Mouse (Mus musculus) kidney, postnatal 14 days (tissue): ENCODE measurements around the gene Tom1l2.
A peak's percentile ranks its signal among the peaks of the same experiment; 100 is the strongest.

Source experiments
- DNase-seq: peaks from one replicate; pipeline ENCODE4 v3.0.0; 2022; ENCODE audit warnings: mixed read lengths

Gene Tom1l2

GRCm38 (mm10) chr11:60225874-60226273, 126.8 kb downstream of the Tom1l2 start:
- no peak for DNase-seq

- peak; percentile 44 for DNase-seq
Observed at GRCm38 (mm10) chr11:60224676-60225075, 128.0 kb downstream of the Tom1l2 start.

DNA sequence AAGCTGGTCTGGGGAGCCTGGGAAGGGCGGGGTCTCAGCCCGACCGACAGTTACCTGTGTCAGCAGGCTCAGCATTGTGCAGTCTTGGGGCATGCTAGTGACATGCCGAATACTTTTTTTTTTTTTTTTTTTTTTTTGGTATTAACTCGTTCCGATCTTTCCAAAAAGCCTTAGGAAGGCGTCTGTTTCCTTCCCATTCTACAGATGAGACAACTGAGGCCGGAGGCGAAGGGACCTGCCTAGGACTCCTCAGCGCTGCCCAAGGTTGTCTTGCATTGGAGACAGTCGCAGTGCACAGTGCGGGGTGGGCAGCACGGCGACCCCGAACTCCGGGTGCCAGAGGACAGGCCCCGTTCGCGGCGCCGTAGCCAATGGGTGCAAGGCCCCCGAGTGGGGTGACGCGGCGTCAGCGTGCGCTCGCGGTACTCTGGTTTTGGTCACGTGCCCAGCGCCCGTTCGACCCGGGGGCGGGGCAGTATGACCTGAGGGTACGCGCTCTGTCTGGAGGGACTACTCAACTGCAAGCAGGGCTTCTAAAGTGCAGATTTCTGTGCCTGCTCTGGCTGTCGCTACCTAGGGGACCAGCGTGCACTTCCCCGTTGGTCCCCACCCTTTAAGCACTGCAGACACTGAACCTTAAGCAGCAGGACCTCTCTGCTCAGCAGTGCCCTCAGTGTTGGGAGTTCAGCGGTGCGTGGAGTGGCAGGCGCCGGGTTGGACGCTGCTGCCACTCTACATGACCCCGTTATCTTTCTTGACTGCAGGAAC, 130.1 kb downstream of the Tom1l2 start, which contains the start of gene Srebf1:
Srebf1 (minus strand) TSS at position 113 of the 768 bp plus-strand sequence.
- peak; percentile 85 for DNase-seq

- DNase-seq = no peak
Observed at GRCm38 (mm10) chr11:60222085-60222468, 130.6 kb downstream of the Tom1l2 start.

DNA sequence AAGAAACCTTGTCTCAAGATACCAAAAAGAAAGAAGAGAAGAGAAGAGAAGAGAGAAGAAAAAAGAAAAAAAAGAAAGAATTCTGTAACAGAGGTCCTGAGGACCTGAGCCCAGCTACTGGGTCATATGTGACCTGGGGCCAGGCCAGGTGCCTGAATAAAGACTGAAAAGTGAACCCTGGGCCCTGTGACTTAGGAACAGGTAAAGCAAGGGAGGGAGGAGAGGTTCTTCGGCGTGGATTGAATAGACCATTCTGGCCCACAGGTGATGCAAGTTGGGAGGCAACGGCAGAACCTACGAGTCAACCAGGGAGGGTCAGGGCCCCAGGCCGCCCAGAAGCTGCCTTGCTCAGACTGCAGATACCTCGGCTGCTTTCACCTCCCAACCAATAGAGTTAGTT, 131.3 kb downstream of the Tom1l2 start:
- no peak for DNase-seq

- peak; percentile 96 for DNase-seq
Observed at GRCm38 (mm10) chr11:60220291-60220804, 132.4 kb downstream of the Tom1l2 start.

GRCm38 (mm10) chr11:60219609-60220008, 133.1 kb downstream of the Tom1l2 start:
- DNase-seq = no peak

DNA sequence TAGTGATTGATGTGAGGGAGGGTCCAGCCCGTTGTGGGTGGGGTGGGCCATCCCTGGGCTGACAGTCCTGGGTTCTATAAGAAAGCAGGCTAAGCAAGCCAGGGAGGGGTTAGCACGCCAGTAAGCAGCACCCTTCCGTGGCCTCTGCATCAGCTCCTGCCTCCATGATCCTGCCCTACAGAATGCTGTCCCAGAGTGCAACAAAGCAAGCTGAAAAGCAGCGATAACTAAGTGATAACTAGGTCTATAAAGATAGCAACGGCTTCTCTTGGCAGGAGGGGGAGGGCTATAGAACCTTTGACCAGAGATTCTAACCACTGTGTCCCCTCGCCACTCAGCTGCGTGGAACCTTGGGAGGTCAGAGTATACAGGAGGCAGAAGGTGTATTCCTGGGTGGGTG, 135.2 kb downstream of the Tom1l2 start:
- DNase-seq = no peak

DNA sequence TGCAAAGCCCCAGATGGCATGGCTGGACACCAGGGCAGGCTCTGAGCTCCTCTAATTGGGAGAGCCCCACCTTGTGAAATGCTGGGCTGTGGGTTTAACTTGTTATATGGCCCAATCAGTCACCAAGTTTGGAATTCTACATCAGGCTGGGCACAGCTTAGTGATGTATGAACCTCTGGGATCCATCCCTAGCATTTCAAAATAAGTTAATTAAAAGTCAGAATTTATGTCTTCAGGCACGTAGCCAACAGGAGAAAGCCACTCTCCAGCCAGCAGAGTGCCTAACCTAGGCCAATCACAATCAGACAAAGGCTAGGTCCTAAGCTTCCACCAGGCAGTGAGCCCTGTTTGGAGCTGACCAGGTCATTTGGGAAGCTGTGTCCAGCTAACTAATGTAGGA, 136.0 kb downstream of the Tom1l2 start:
- DNase-seq = peak; percentile 34

GRCm38 (mm10) chr11:60213266-60213665, 139.4 kb downstream of the Tom1l2 start:
- DNase-seq = no peak

- DNase-seq = no peak
Observed at GRCm38 (mm10) chr11:60211761-60212160, 140.9 kb downstream of the Tom1l2 start.

- no peak for DNase-seq
Observed at GRCm38 (mm10) chr11:60211152-60211551, 141.6 kb downstream of the Tom1l2 start.

DNA sequence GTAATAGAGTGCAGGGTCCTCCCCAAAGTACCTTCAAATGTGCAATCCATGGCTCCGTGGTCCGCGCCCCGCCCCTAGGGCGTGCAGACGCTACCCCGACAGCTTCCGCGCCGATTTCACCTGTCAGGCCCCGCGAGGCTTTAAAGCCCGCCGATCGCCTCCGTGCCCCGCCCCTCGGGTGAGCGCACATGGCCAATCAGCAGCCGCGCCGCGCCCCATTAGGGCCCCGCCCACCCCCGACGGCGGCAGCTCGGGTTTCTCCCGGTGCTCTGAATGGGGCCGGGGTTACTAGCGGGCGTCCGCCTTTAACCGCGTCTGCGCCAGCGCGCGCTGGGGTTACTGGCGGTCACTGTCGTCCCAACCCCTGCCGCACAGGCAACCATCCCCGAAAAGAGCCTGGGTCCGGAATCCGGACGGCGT, 142.4 kb downstream of the Tom1l2 start:
- peak; percentile 97 for DNase-seq

GRCm38 (mm10) chr11:60209933-60210249, 142.8 kb downstream of the Tom1l2 start:
- no peak for DNase-seq

DNA sequence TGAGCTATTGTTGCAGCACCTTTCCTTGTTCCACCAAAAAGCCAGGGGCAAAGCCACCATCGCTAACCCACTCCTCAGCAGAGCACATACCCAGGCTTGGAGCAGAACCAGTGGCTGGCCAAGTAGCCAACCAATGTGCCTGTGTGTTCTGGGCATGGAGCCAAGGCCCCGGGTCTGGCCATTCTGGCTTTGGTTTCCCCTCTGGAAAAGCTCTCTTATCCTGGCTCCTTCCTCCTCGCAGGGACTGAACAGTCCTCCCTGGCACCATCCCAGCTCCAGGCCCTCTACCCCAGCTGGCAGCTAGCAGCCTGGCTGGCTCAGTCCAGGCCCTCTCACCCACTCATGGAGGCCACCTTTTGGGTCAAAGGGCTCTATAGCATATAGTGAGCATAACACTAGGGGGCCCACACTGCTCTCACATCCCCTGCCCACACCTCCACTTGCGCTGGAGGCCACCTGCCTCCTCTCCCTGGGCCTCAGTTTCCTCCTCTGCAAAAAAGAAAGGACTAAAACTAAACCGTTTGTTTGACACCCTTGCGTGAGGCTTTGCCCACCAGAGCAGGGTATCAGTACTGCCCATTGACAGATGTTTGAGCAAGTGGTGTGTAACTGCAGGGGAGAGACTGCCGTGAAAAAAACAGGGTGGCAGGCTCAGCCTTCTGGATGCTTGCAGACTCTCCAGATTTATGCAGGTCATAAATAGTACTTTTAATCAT, 143.3 kb downstream of the Tom1l2 start:
- DNase-seq = peak; percentile 86

DNA sequence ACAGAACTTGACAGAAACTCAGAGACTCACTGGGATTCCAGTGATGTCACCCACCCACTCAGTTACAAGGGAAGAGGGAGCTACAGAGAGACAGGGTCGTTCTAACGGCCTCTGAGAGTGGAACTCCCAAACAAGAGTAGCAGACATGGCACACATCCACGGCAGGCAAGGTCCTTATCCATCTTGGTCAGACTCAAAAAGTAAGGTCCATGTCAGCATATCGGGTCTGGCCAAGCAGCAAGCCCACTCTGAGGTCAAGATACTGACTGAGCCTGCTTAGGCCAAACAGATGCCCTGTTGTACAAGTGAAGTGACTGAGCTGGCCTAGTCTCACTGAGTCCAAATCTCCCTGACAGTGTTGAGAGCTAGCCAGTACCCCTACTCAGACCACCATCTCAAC, 144.0 kb downstream of the Tom1l2 start:
- DNase-seq = no peak

DNA sequence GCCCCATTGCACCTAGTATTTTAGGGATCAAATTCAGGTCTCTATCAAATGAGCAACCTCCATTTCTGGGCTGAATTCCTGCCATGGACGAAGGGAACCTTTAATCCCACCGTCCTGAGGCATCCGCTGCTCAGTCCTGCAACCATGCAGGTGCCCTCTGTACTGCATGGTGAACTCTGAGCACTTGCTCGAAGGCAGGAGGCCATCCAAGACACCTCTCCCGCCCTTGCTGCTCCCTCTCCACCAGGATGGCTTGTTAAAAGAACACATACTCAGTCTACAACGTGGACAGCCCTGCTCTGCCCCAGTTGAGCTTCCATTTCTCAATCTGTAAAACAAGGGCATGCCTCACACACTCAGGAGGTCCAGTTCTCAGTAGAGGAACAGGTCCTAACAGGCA, 144.5 kb downstream of the Tom1l2 start:
- peak; percentile 35 for DNase-seq

GRCm38 (mm10) chr11:60206207-60206606, 146.5 kb downstream of the Tom1l2 start:
- no peak for DNase-seq

GRCm38 (mm10) chr11:60205026-60205425, 147.7 kb downstream of the Tom1l2 start:
- DNase-seq = no peak

DNA sequence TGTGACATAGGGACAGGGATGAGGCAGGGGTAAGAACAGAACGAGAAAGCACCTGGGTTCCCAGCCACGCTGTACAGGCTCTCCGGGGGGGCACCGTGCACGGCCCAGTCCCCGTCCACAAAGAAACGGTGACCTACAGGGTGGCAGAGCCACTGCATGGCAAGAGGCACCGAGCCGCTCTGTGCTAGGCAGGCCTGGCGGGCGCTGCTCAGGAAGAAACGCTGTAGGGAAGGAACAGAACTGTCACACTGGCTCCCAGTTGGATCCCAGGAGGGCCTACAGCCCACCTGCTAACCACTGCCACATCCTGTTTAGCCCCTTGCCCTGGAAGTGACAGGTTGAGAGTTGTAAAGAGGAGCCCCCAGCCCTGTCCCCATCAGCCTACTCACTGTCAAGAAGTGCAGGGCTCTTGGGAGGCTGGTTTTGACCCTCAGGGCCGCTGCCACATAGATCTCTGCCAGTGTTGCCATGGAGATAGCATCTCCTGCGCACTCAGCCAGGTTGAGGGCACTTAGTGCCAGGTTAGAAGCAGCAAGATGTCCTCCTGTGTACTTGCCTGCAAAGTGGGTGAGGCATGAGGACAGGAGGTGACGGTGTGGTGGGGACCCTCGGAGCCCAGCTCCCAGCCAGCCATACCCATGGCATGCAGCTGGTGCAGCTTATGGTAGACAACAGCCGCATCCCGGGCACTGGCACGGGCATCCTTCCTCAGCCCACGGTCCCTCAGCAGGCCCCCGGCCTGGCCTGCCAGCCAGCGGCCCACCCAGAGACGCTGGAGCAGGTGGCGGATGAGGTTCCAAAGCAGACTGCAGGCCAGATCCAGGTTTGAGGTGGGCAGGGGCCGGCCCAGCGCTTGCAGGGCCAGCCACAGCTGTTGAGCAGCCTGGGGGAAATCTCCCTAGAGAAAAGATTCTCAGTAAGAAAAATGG, 149.7 kb downstream of the Tom1l2 start:
- no peak for DNase-seq

GRCm38 (mm10) chr11:60200384-60200783, 152.3 kb downstream of the Tom1l2 start:
- no peak for DNase-seq

DNA sequence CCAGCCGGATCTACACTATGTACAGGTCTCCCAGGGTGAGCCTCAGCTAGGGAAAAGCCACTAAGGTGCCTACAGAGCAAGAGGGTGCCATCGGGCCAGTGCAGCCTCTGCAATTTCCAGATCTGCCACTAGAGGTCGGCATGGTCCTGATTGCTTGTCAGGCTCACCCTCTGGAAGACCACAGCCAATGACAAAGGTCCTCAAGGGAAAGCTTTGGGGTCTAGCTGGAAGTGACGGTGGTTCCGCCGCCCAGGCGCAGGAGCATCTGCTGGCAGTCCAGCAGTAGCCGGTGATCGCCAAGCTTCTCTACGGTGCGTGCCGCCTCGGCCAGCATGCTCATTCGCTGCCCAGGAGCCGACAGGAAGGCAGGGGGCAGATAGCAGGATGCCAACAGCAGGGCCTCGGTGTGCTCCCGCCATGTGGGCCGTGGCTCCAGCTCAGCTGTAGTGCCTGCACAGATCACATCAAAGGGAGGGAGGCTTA, 153.0 kb downstream of the Tom1l2 start:
- peak; percentile 93 for DNase-seq

DNA sequence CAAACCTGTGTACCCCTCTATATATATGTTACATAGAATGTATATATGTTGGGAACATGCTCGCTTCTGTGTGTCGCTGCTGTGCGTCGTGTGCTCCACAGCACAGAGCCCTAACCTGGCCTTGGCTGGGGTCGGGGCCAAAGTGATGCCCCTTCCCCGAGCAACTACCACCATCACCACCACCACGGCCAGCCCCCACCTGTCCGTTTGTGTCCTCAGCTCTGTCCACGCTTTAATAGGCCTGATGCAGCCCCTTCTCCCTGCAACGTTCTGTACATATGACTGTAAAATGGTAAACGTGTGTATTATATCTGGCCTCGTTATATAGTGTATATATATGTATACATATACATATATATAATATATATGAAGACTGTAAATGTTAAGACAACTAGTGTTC, 154.1 kb downstream of the Tom1l2 start:
- DNase-seq = no peak
